In the genomic region with DNA sequence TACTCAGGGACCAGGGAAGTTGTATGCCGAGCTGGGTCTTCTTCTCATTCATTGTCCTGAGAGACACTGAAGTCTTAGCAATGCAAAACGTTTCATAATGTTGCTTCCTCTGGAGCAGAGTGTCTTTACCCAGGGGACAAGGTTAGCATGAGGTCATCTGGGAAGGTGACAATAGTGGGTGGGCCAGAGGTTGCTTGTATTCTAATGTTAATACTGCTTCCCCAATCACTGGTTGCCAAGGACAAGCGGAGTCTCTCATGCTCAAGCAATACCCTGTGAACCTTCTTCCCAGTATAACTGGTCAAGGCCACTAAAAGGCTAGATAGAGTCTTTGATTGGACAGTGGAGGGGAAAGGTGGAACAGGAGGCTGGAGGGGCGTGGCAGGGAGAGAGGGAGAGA, we compare ENCODE assay signal across 27 mouse cellular contexts.
"Had no signal": no experiment of that assay in that cellular context is flagged by ENCODE, and none has a peak within 500 bp of the region (broad histone marks: within the 10 kb centered on the region; RNA-seq: fewer than 3 reads in every experiment).

No protein-coding gene starts in this region.

- DNase-seq: gastrocnemius, postnatal 14 days; gastrocnemius, postnatal 36 days; heart, adult 11 months; heart, adult 2 months; heart, postnatal 14 days; heart, postnatal 36 days; kidney, adult 11 months; kidney, adult 2 months; kidney, adult 9 months; kidney, postnatal 14 days; kidney, postnatal 36 days; layer of hippocampus, adult 9-11 months; layer of hippocampus, postnatal 36 days; left cerebral cortex, postnatal 4 days had no signal

- H3K4me2 ChIP-seq: heart, embryonic 11.5 days; heart, embryonic 13.5 days; heart, embryonic 15.5 days; hindbrain, embryonic 13.5 days; hindbrain, embryonic 15.5 days; kidney, embryonic 15.5 days; limb, embryonic 13.5 days; limb, embryonic 15.5 days; liver, embryonic 12.5 days had no signal

- H3K9ac ChIP-seq: heart, embryonic 13.5 days; heart, embryonic 15.5 days; hindbrain, embryonic 13.5 days; hindbrain, embryonic 15.5 days; kidney, embryonic 15.5 days; limb, embryonic 13.5 days; limb, embryonic 15.5 days; liver, embryonic 12.5 days; liver, embryonic 14.5 days had no signal

- ATAC-seq: hindbrain, postnatal 0 days; intestine, embryonic 16.5 days; liver, embryonic 12.5 days had no signal

- H3K27ac ChIP-seq: heart, adult 2 months; heart, embryonic 13.5 days; heart, embryonic 15.5 days; hindbrain, embryonic 13.5 days; hindbrain, embryonic 15.5 days; hindbrain, postnatal 0 days; kidney, embryonic 15.5 days; kidney, postnatal 0 days; limb, embryonic 13.5 days; limb, embryonic 15.5 days; liver, embryonic 12.5 days; liver, embryonic 14.5 days had no signal

- H3K36me3 ChIP-seq: heart, embryonic 13.5 days; heart, embryonic 15.5 days; hindbrain, embryonic 13.5 days; hindbrain, embryonic 15.5 days; kidney, embryonic 15.5 days; limb, embryonic 13.5 days; limb, embryonic 15.5 days; liver, embryonic 12.5 days had no signal

- H3K4me3 ChIP-seq: heart, adult 2 months; heart, embryonic 13.5 days; heart, embryonic 15.5 days; hindbrain, embryonic 13.5 days; hindbrain, embryonic 15.5 days; kidney, embryonic 15.5 days; limb, embryonic 13.5 days; limb, embryonic 15.5 days; liver, embryonic 12.5 days had no signal

- H3K27me3 ChIP-seq: heart, embryonic 15.5 days; hindbrain, embryonic 13.5 days; hindbrain, embryonic 15.5 days; kidney, embryonic 15.5 days; limb, embryonic 13.5 days; limb, embryonic 15.5 days; liver, embryonic 12.5 days had no signal

- H3K4me1 ChIP-seq: heart, embryonic 13.5 days; heart, embryonic 15.5 days; hindbrain, embryonic 13.5 days; liver, embryonic 12.5 days had no signal

- H3K9me3 ChIP-seq: heart, embryonic 13.5 days; heart, embryonic 15.5 days; hindbrain, embryonic 13.5 days; hindbrain, embryonic 15.5 days; kidney, embryonic 15.5 days; limb, embryonic 13.5 days; limb, embryonic 15.5 days; liver, embryonic 12.5 days had no signal
